Mouse (Mus musculus): ENCODE measurements at regions not wholly inside any gene's neighbourhood (a gene's known extent, or its start where the extent isn't known, plus 50 kb on each side); places are given as distances from the start of the nearest gene placed in this dataset.
A peak's percentile ranks its signal among the peaks of the same experiment; 100 is the strongest.

DNA sequence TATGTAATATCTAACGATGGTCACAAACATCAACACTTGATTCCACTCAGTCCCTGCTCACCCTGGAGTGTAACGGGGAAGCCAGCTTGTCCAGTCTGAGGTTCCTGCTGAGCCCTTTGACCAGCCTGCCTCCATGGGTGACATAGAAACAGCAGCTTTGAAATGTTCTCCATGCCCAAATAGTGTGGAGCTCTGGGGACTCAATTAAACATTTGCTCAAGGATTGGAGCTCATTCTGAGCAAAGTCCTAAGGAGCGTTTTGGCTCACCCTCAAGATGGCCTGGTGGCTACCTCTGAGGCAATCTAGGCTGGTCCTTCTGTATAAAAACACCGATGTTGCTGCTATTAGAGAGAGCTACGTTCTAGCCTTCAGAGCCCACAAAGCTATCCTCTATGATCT is 85.6 kb upstream of the Hmga2 start:
- 95% methylated on average over 5 of the region's 5 CpGs for WGBS
- TF ChIP-seq CTCF (IDR thresholded peaks at IDR 0.05; ENCODE audit: low read depth), result no peak

DNA sequence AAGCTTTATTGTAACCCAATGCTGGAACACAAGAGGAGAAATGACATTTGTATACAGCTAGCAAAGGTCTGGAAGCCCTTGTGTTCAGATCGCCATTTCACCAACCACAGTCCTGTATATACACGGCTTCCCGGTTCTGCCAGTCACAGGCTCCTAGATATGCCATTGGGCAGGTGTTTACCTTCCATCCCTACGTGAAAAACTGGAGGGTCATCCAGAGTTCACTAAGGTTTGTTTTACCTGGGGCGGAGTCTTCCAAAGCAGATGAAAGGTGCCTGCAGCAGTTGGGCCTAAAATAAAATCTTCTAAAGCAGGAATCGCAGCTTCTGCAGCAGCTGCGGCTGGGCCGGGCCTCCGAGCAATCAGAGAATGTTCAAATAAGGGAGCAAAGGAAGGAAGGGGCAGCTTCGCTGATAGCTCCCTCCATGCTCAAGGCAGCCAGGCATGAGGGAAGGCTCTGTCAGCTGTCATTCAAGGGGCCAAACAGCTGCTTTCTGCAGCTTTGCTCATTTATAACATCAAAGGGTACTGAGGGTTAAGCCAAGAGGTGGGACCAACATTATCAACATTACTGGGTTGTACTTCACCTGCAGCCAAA is 81.7 kb upstream of the Hmga2 start:
- 83% methylated on average over 10 of the region's 10 CpGs for whole genome bisulfite sequencing
- ATAC-seq (no peak), DNase-seq (no peak)
- no peak overlapping the region for H3K4me3 ChIP-seq (ENCODE audit: low read depth, low read length)
- no peak overlapping the region for H3K9ac ChIP-seq
- H3K27ac ChIP-seq (ENCODE audit: low read depth, low read length), result no peak overlapping the region
- H3K27me3 ChIP-seq (ENCODE audit: insufficient read depth, low read length), result peaks cover 10% of the 10 kb centered on the region; the same call in 1 of the 2 replicates
- TF ChIP-seq CTCF (IDR thresholded peaks at IDR 0.05; ENCODE audit: low read depth), result no peak
- H3K9me3 ChIP-seq (ENCODE audit: low read length), result no peaks in the 10 kb centered on the region
- no peaks in the 10 kb centered on the region for H3K36me3 ChIP-seq (ENCODE audit: insufficient read depth)
- no peak overlapping the region for H3K4me2 ChIP-seq (ENCODE audit: low read depth)
- H3K4me1 ChIP-seq (ENCODE audit: insufficient read depth), result 0 out of 2 replicates have a peak, but pooled peaks cover 4% of the 10 kb centered on the region

More for the DNA sequence above, 85.6 kb upstream of the Hmga2 start:
- Histone ChIP-seq H3K9me3 (ENCODE audit: low read length) (no peaks in the 10 kb centered on the region), H3K9ac (no peak overlapping the region), H3K4me1 (ENCODE audit: insufficient read depth) (no peaks in the 10 kb centered on the region), H3K36me3 (ENCODE audit: insufficient read depth) (no peaks in the 10 kb centered on the region), H3K4me3 (ENCODE audit: low read depth, low read length) (no peak overlapping the region), H3K27me3 (ENCODE audit: insufficient read depth, low read length) (no peaks in the 10 kb centered on the region; the same call in 1 of the 2 replicates), H3K4me2 (ENCODE audit: low read depth) (no peak overlapping the region), H3K27ac (ENCODE audit: low read depth, low read length) (no peak overlapping the region)
- no peak for ATAC-seq
- no peak for DNase-seq

DNA sequence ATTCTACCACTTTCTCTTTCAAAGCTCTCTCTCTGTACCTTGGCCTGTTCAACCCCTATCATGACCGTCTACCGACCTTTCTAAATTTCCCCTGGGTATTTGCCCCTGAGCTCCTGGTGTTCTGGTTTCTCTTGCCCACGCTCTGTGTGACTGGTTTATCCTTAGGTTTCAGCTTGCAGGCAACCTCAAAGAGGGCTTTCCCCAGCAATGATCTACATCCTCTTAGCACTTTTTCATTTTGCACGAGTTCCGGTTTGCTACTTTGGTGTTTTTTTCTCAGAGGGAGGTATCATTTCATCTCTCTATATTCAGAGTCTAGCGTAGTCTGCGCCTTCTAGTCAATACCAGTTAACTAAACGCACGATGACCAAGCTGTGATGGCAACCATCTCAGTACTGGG is 79.8 kb upstream of the Hmga2 start:
- no peak for DNase-seq
- TF ChIP-seq CTCF (IDR thresholded peaks at IDR 0.05; ENCODE audit: low read depth), result no peak
- H3K27me3 ChIP-seq (ENCODE audit: insufficient read depth, low read length), result peaks cover 18% of the 10 kb centered on the region
- H3K9ac ChIP-seq, result no peak overlapping the region
- H3K36me3 ChIP-seq (ENCODE audit: insufficient read depth), result no peaks in the 10 kb centered on the region
- ATAC-seq, result no peak
- peaks cover 12% of the 10 kb centered on the region; the same call in 1 of the 2 replicates for H3K4me1 ChIP-seq (ENCODE audit: insufficient read depth)
- no peak overlapping the region for H3K4me3 ChIP-seq (ENCODE audit: low read depth, low read length)
- no peak overlapping the region for H3K4me2 ChIP-seq (ENCODE audit: low read depth)
- H3K27ac ChIP-seq (ENCODE audit: low read depth, low read length), result no peak overlapping the region
- no peaks in the 10 kb centered on the region for H3K9me3 ChIP-seq (ENCODE audit: low read length)
- WGBS, result 96% methylated on average over 9 of the region's 9 CpGs

DNA sequence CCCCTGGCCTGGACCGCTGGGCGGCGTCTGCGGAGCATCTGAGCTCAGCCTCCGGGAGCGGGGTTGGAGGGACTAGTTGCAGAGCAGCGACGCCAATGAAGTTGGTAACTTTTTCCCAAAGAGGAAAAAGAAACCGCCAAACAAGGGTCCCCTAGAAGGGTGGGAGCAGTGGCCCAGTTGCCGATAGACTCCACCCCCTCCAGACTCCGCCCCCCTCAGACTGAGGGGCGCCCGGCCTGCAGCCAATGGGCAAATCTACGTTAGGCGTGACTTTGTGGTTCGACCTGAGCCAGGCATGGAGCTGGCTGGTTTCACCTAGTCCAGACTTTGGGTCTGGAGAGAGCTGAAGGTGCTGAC is 76.8 kb upstream of the Hmga2 start:
- Histone ChIP-seq H3K4me1 (ENCODE audit: insufficient read depth) (peaks cover 12% of the 10 kb centered on the region; the same call in 1 of the 2 replicates), H3K9ac (no peak overlapping the region), H3K9me3 (ENCODE audit: low read length) (no peaks in the 10 kb centered on the region), H3K27ac (ENCODE audit: low read depth, low read length) (no peak overlapping the region), H3K27me3 (ENCODE audit: insufficient read depth, low read length) (peaks cover 23% of the 10 kb centered on the region), H3K36me3 (ENCODE audit: insufficient read depth) (no peaks in the 10 kb centered on the region), H3K4me3 (ENCODE audit: low read depth, low read length) (peak overlapping the region; percentile 44), H3K4me2 (ENCODE audit: low read depth) (peak overlapping the region; percentile 92)
- peak; percentile 17 for DNase-seq
- TF ChIP-seq CTCF (IDR thresholded peaks at IDR 0.05; ENCODE audit: low read depth), result no peak
- 2% methylated on average over 16 of the region's 16 CpGs for WGBS
- ATAC-seq, result no peak; the same call in 1 of the 2 replicates

DNA sequence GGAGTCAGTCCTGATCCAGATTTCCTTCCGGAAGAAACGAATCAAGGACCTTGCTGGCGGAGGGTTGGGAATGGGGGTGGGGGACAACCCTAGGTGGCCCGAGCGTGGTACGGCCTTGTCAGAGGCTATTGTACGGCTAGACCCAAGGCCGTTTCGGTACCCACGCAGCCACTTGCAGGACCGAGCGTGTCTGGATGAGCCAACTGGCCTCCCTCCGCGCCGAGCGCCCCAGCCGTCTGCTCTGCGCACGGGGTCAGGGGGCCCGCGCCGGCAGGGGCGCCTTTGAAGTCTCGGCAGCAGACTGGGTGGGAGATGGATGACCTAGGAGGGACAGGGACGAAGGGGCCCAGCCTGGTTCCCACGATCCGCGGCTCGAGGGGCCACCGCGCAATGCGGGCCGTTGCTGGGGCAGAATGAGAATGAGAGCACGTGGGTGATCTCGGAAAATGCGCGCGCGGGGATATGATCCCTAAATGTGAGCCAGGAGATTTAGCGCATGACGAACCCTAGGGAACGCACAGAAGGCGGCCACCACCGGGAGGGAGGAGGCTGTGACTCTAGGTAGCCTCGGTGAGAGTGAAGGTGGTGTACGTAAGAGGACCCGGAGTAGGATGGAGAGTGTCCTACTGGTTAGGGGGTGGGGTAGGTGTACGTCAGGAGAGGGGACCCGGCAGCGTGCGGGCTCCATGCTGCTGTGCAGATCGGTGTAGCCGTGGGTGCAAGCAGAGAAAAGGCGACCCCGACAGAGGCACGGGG is 76.2 kb upstream of the Hmga2 start:
- Histone ChIP-seq H3K4me1 (ENCODE audit: insufficient read depth) (peaks cover 12% of the 10 kb centered on the region; the same call in 1 of the 2 replicates), H3K9me3 (ENCODE audit: low read length) (no peaks in the 10 kb centered on the region), H3K9ac (peak overlapping the region; percentile 43), H3K27me3 (ENCODE audit: insufficient read depth, low read length) (peaks cover 23% of the 10 kb centered on the region), H3K36me3 (ENCODE audit: insufficient read depth) (no peaks in the 10 kb centered on the region), H3K4me2 (ENCODE audit: low read depth) (peak overlapping the region; percentile 92), H3K27ac (ENCODE audit: low read depth, low read length) (no peak overlapping the region), H3K4me3 (ENCODE audit: low read depth, low read length) (peak overlapping the region; percentile 44)
- WGBS, result 2% methylated on average over 56 of the region's 56 CpGs
- peak; percentile 62 for ATAC-seq
- no peak for TF ChIP-seq CTCF (IDR thresholded peaks at IDR 0.05; ENCODE audit: low read depth)
- no peak for DNase-seq

DNA sequence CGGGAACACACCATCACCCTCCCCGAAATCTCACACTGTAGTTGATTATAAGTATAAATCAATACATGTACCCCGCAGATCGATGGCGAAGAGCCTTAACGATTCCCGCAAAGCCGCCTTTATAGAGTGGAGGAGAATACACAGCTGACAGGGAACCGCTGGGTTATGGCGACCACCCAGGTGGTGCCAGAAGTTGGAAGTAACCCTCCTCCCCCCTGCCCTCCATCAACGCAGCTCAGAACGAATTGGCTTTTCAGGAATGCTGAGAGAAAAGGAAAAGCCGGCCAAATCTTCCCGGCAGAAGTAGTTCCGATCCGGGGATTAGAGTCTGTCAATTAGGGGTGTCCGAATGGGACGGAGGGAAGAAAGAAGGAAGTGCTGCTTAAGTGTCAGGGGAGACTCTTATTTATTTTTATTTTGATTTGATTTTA is 75.6 kb upstream of the Hmga2 start:
- Histone ChIP-seq H3K4me2 (ENCODE audit: low read depth) (peak overlapping the region; percentile 92), H3K9me3 (ENCODE audit: low read length) (no peaks in the 10 kb centered on the region), H3K4me3 (ENCODE audit: low read depth, low read length) (peak overlapping the region; percentile 44), H3K36me3 (ENCODE audit: insufficient read depth) (no peaks in the 10 kb centered on the region), H3K27ac (ENCODE audit: low read depth, low read length) (no peak overlapping the region), H3K27me3 (ENCODE audit: insufficient read depth, low read length) (peaks cover 23% of the 10 kb centered on the region), H3K4me1 (ENCODE audit: insufficient read depth) (peaks cover 12% of the 10 kb centered on the region; the same call in 1 of the 2 replicates), H3K9ac (peak overlapping the region; percentile 43; the same call in 1 of the 2 replicates)
- DNase-seq (no peak), ATAC-seq (0 out of 2 replicates have a peak, but pooled peaks have one; percentile 18)
- no peak for TF ChIP-seq CTCF (IDR thresholded peaks at IDR 0.05; ENCODE audit: low read depth)
- 1% methylated on average over 18 of the region's 18 CpGs for WGBS

DNA sequence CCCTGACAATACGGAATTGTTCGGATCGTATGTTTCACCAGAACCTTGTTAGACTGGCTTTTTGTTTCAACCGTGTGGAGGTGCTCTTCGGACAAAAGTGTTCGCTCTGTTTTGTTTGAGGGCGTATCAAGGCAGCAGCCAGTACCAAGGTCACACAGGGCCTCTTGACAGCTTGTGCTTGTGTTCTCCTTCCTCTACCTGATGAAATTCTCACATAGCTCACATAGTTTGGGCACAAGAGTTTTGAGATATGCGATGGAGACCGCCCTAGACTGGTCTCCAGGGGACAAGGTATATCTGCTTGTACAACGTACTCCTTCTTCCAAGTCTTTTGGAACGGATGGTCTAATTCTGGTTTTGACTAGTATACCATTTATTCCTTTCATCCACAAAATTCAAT is 70.9 kb upstream of the Hmga2 start:
- Histone ChIP-seq H3K9ac (no peak overlapping the region), H3K36me3 (ENCODE audit: insufficient read depth) (no peaks in the 10 kb centered on the region), H3K4me3 (ENCODE audit: low read depth, low read length) (no peak overlapping the region), H3K4me2 (ENCODE audit: low read depth) (no peak overlapping the region), H3K9me3 (ENCODE audit: low read length) (no peaks in the 10 kb centered on the region), H3K4me1 (ENCODE audit: insufficient read depth) (peaks cover 1% of the 10 kb centered on the region; the same call in 1 of the 2 replicates), H3K27ac (ENCODE audit: low read depth, low read length) (no peak overlapping the region), H3K27me3 (ENCODE audit: insufficient read depth, low read length) (peaks cover 9% of the 10 kb centered on the region)
- DNase-seq, result no peak
- no peak for ATAC-seq
- no peak for TF ChIP-seq CTCF (IDR thresholded peaks at IDR 0.05; ENCODE audit: low read depth)
- 92% methylated on average over 11 of the region's 11 CpGs for WGBS

Data from forebrain, postnatal 0 days (tissue).